Mouse (Mus musculus) testis, postnatal 10 days (tissue): ENCODE data around the gene Dpp6.

Source experiments
- DNase-seq: peaks from one replicate; pipeline ENCODE4 v3.0.0; 2021; ENCODE audit warnings: low spot score

The Dpp6 gene

GRCm38 (mm10) chr5:27292236-27292635 lies 475.2 kb downstream of the Dpp6 start:
- DNase-seq, result no peak

- DNase-seq, result no peak
Observed at GRCm38 (mm10) chr5:27304115-27304514, 487.1 kb downstream of the Dpp6 start.

- DNase-seq, result no peak
Observed at GRCm38 (mm10) chr5:27306497-27307152, 489.6 kb downstream of the Dpp6 start.

- no peak for DNase-seq
Observed at GRCm38 (mm10) chr5:27310217-27310616, 493.2 kb downstream of the Dpp6 start.

- DNase-seq, result no peak
Observed at GRCm38 (mm10) chr5:27316674-27317073, 499.7 kb downstream of the Dpp6 start.

- no peak for DNase-seq
Observed at GRCm38 (mm10) chr5:27317264-27317663, 500.3 kb downstream of the Dpp6 start.

GRCm38 (mm10) chr5:27317832-27318231 lies 500.8 kb downstream of the Dpp6 start:
- DNase-seq, result no peak

GRCm38 (mm10) chr5:27319731-27320130 lies 502.7 kb downstream of the Dpp6 start:
- DNase-seq, result no peak

GRCm38 (mm10) chr5:27322895-27323792 lies 506.1 kb downstream of the Dpp6 start:
- DNase-seq, result no peak

GRCm38 (mm10) chr5:27324346-27324928 lies 507.4 kb downstream of the Dpp6 start:
- no peak for DNase-seq

- DNase-seq, result no peak
Observed at GRCm38 (mm10) chr5:27336698-27337097, 519.7 kb downstream of the Dpp6 start.

GRCm38 (mm10) chr5:27339196-27340030 lies 522.4 kb downstream of the Dpp6 start:
- DNase-seq, result no peak

GRCm38 (mm10) chr5:27342276-27342675 lies 525.3 kb downstream of the Dpp6 start:
- DNase-seq, result no peak

- DNase-seq, result no peak
Observed at GRCm38 (mm10) chr5:27343626-27344025, 526.6 kb downstream of the Dpp6 start.

GRCm38 (mm10) chr5:27348181-27349095 lies 531.4 kb downstream of the Dpp6 start:
- DNase-seq, result no peak

GRCm38 (mm10) chr5:27357630-27358029 lies 540.6 kb downstream of the Dpp6 start:
- DNase-seq, result no peak

- DNase-seq, result no peak
Observed at GRCm38 (mm10) chr5:27365946-27366345, 548.9 kb downstream of the Dpp6 start.

- DNase-seq, result no peak
Observed at GRCm38 (mm10) chr5:27370814-27371213, 553.8 kb downstream of the Dpp6 start.

- no peak for DNase-seq
Observed at GRCm38 (mm10) chr5:27373931-27374330, 556.9 kb downstream of the Dpp6 start.

- no peak for DNase-seq
Observed at GRCm38 (mm10) chr5:27375841-27376240, 558.8 kb downstream of the Dpp6 start.
